Mouse (Mus musculus) cortical plate, adult 2 months (tissue): ENCODE measurements at regions not wholly inside any gene's neighbourhood (a gene's known extent, or its start where the extent isn't known, plus 50 kb on each side); places are given as distances from the start of the nearest gene placed in this dataset.

Experiments used
- CTCF ChIP-seq: fragments of 200-500 bp; IDR thresholded peaks from 2 replicates; pipeline ENCODE4 v1.5.1; 2011; ENCODE audit warnings: mild to moderate bottlenecking, control low read depth, low read length; ENCODE audit not compliant: insufficient read depth; ENCODE audit errors: extremely low read depth
- POLR2A ChIP-seq: fragments of 200-500 bp; IDR thresholded peaks from 2 replicates; pipeline ENCODE4 v1.6.1; 2011; ENCODE audit warnings: mild to moderate bottlenecking, low read length, control low read depth; ENCODE audit not compliant: insufficient read depth; ENCODE audit errors: extremely low read depth

- TF ChIP-seq CTCF: no peak
- TF ChIP-seq POLR2A: no peak
These were observed 270.3 kb downstream of the Emp1 start for GRCm38 (mm10) chr6:135632671-135633070.
